Mouse (Mus musculus) c-Kit-positive CD71-negative TER-119-negative erythroid progenitor cells, embryonic 14.5 days (primary cell): ENCODE measurements around the gene Myh10.
"Not testable (repeated sequence)": the region's sequence is repeated elsewhere in the genome, so short reads cannot be mapped to it uniquely, and the experiment has no call there.

ENCODE experiments used
- DNase-seq: peaks from one replicate; pipeline ENCODE4 v3.0.0-alpha.2; 2013; ENCODE audit warnings: low read depth

Gene Myh10

DNA sequence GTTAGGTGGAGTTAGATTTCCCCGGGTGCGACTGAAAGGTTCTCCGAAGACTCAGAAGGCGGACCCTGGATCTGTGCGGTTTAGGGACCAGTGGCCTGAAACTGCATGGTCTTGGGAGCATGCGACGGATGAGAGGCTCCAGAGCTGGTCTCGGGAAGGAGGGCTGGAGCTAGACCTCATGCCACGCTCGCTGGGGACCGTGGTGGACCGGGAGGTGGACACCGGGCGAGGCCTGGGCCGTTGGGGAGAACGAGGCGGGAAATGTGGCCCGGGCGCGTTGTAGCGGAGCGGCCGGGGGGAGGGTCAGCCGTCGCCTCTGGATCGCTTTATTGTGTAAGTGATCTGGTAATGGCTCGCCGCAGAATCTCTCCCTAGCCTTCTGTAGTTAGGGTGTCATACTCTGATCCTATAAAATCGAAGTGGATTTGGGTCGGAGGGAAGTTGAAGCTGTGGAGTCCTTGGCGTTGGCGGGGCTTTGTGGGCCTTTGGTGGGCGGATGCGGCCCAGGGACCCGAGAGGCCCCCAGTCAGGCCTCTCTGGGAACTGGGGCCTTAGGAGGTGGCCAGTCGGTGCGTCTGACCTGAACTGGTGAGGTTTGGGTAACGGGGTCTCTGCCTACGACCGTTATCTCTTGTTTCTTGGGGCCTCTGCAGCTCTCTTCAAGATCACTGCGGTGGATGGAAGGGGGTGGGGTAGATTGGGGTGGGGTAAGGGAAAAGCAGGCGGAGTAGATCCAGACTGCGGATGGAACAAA lies 1.5 kb downstream of the Myh10 start:
- DNase-seq = no peak

DNA sequence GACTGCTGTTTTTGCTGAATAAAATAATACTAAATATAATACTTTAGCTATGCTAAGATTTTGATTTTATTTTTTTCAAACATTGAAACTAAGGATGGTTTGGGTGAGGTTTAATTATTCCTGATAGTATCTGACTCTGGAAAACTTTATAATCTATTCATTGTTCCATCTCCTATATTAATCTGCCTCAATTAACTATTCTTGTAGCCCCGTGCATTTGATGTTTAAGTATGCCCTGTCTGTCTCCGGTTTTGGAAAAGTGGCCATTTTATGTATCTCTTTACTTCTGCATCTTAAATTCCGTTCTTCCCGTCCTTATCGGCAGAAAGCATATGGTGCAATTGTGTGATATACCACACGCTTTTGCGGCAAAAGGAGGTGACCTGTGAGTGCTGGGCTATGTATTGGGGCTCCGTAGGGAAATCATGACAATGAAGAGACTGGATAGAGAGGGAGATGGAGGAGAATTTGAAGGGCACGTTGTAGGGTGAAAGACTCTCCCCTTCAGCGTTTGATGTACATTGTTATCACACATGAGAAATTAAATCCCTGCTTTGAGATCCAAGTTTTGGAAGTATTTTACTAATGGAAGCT lies 2.2 kb downstream of the Myh10 start:
- DNase-seq = no peak

- DNase-seq = no peak
Measured at GRCm38 (mm10) chr11:68702370-68702769, 11.0 kb downstream of the Myh10 start.

- DNase-seq = no peak
Measured at GRCm38 (mm10) chr11:68703360-68703759, 12.0 kb downstream of the Myh10 start.

DNA sequence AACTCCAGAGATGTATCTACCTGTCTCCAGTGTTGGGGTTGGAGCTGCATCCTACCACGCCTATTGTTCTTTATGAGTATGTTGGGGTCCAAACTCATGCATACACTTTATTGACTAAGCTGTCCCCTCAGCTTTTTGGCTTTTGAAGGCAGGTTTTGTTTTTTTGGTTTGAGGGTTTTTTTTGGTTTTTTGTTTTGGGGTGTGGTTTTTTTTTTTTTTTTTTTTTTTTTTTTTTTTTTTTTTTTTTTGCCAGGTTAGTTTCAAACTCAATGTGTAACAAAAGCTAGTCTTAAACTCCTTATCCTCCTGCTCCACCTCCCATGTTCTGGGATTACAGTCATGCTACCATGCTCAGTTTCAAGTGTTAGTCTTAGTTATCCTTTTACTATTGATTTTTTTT lies 12.9 kb downstream of the Myh10 start:
- DNase-seq = no peak

GRCm38 (mm10) chr11:68704847-68705246 lies 13.5 kb downstream of the Myh10 start:
- no peak for DNase-seq

- no peak for DNase-seq
Measured at GRCm38 (mm10) chr11:68706524-68707429, 15.4 kb downstream of the Myh10 start.

DNA sequence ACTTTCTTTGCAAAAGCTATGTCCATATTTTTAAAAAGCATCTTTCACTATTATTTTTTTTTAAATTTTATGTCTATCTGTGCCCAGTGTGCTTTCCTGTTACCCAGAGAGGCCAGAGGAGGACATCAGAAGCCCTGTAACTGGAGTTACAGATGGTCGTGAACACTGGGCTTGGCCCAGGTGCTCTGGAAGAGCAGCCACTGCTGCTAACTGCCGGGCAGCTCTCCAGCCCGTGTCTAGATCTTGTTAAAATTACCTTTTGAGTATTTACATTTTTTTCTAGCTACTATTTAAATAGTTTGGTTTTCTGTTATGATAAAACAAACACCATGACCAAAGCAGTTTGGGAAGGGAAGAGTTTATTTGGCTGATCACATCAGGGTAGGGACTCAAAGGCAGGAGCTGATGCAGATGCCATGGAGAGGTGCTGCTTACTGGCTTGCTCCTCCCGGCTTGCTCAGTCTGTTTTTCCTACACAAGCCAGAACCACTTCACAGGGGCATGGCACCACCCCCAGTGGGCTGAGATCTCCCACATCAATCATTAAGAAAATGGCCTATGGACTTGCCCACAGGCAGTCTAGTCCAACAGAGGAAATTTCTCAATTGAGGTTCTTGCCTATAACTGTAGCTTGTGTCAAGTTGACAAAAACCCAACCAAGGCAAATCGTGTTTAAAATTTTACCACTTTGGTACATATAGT lies 16.7 kb downstream of the Myh10 start:
- DNase-seq = no peak

DNA sequence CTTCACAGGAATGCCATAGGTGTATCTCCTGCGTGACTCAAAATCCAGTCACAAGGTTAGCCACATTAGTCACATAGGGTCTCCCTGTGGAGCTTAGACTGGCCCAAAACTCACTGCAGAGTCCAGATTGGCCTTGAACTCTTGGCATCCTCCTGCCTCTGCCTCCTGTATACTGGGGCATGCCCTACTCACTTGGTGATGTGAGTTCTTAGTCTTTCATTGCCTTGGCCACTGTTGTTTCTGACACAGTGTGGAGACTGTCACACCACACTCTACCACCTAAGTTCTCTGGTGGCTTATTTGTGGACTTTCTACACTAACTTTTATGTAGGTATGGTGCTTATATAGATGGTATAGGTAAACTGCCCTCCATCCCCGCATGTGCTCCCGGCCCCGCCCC lies 24.8 kb downstream of the Myh10 start:
- no peak for DNase-seq

DNA sequence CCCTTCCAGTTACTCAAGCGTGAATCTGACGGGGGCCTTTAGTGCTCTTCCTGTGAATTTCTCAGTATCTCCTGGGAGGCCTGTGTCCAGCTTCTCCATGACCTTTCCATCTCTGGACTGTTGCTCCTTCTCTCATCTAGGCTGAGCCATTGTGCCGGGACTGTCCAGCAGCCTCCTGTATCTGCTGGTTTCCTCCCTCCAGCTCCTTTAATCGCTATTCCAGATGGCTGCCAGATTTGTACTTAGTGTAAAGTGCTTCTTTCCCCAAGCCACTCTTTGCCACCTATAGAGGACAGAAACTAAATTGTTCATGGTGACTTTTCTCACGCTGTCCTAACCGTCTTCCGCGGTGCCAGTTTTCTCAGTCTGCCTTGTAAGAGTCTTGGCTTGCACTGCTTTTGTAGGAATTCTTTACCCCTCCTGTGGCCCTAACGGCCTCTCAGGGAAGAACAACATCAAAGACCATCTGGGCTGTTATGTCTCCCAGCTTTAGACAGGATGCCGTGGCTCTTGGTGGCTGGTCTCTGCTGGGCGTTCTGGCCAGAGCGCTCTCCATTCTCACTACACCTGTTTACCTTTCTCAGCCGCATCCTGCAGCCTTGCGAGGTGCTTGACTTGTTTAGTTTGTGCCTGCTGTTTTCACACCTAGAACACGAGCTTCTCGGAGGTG lies 25.9 kb downstream of the Myh10 start:
- DNase-seq = no peak

GRCm38 (mm10) chr11:68719096-68719648 lies 27.8 kb downstream of the Myh10 start:
- no peak for DNase-seq

DNA sequence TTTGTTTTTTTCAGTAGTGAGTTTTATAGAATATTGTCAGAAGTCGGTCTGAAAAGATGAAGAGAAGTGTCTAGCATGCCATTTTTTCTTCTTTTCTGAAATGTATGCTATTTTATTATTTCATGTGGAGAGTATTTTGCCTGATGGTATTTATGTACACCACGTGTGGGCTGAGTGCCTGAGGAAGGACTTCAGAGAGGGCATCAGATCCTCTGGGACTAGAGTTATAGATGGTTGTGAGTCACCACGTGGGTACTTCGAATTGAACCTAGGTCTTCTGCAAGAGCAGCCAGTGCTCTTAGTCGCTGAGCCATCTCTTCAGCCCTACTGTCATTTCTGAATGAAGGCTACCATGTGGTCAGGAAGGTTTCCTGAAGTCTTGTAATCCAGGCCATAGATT lies 28.4 kb downstream of the Myh10 start:
- DNase-seq = no peak

DNA sequence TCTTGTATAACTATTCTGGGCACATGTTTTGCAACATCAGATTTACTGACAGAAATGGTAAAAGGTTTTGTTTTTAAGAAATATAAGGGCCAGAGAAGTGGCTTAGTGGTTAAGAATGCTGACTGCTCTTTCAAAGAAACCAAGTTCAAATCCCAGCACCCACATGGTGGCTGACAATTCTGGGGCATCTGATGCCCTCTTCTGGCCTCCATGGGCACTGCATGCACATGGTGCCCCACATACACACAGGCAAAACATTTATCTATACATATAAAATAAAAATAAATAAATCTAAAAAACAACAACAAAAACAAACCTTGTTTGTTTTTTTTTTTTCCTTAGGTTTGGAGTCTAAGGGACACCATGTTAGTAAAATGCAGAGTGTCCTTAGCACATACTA lies 32.8 kb downstream of the Myh10 start:
- no peak for DNase-seq

GRCm38 (mm10) chr11:68728693-68729092 lies 37.3 kb downstream of the Myh10 start:
- DNase-seq = no peak

- DNase-seq = no peak
Measured at GRCm38 (mm10) chr11:68730792-68731191, 39.4 kb downstream of the Myh10 start.

- DNase-seq = no peak
Measured at GRCm38 (mm10) chr11:68732066-68732465, 40.7 kb downstream of the Myh10 start.

GRCm38 (mm10) chr11:68733401-68733800 lies 42.0 kb downstream of the Myh10 start:
- DNase-seq = not testable (repeated sequence)

- DNase-seq = no peak
Measured at GRCm38 (mm10) chr11:68739509-68739908, 48.1 kb downstream of the Myh10 start.

- no peak for DNase-seq
Measured at GRCm38 (mm10) chr11:68742658-68743057, 51.3 kb downstream of the Myh10 start.

GRCm38 (mm10) chr11:68744150-68744549 lies 52.8 kb downstream of the Myh10 start:
- DNase-seq = no peak
